In genomic region chr2:35288758-35289635, GRCm38 (mm10) we compare ENCODE assay signal across 8 mouse cellular contexts. TPM values are rescaled to one million over a fixed set of nuclear protein-coding genes. Genes with fewer than 3 reads are reported as not detected.
DNase-seq lines count a peak whose midpoint lies in the region; ATAC-seq and TF ChIP-seq lines count a peak whose summit lies in the region.

No protein-coding gene starts in this region.

- 37% methylated on average over 13 of the region's 13 CpGs for WGBS in lung, postnatal 0 days

- DNase-seq in heart, postnatal 25 days (ENCODE audit: low spot score) = peak; percentile 47
- peak; percentile 89 to 91 for DNase-seq in kidney, postnatal 4 days
- DNase-seq in lung, postnatal 0 days (ENCODE audit: low spot score) = peak; percentile 86
- DNase-seq in ovary, postnatal 36 days (ENCODE audit: low spot score) = peak; percentile 73
- DNase-seq in thymus, postnatal 14 days = peak; percentile 79

- no peak overlapping the region for H3K27ac ChIP-seq in bone marrow macrophage, adult 2 months (ENCODE audit: insufficient read depth, low read depth, low read length)
- no peak overlapping the region for H3K27ac ChIP-seq in embryonic fibroblast, embryonic 13.5 days (ENCODE audit: insufficient read depth, low read length)
- H3K27ac ChIP-seq in lung, postnatal 0 days (ENCODE audit: low read length) = no peak overlapping the region

- H3K9ac ChIP-seq in lung, postnatal 0 days (replicated peaks; ENCODE audit: low read depth) = no peak overlapping the region

- no peak overlapping the region for H3K4me3 ChIP-seq in E14TG2a.4 (replicated peaks; ENCODE audit: low read length)
- H3K4me3 ChIP-seq in bone marrow macrophage, adult 2 months (ENCODE audit: insufficient read depth, low read length) = no peak overlapping the region
- no peak overlapping the region for H3K4me3 ChIP-seq in embryonic fibroblast, embryonic 13.5 days (ENCODE audit: insufficient read depth, low read length)
- H3K4me3 ChIP-seq in lung, postnatal 0 days (ENCODE audit: low read depth, low read length) = no peak overlapping the region

- H3K27me3 ChIP-seq in E14TG2a.4 (ENCODE audit: insufficient read depth, low read length) = peaks cover 22% of the 10 kb centered on the region
- H3K27me3 ChIP-seq in lung, postnatal 0 days (replicated peaks; ENCODE audit: insufficient read depth, low read length) = no peaks in the 10 kb centered on the region

- intact Hi-C loops in heart, postnatal 25 days (cut with DNase I) = no loop called here

- no peak for TF ChIP-seq EP300 in lung, postnatal 0 days (IDR thresholded peaks at IDR 0.05)

- H3K4me1 ChIP-seq in E14TG2a.4 (replicated peaks; ENCODE audit: low read depth, low read length) = peaks cover 6% of the 10 kb centered on the region
- no peaks in the 10 kb centered on the region for H3K4me1 ChIP-seq in bone marrow macrophage, adult 2 months (ENCODE audit: control insufficient read depth, insufficient read depth, low read length)
- H3K4me1 ChIP-seq in embryonic fibroblast, embryonic 13.5 days (ENCODE audit: control insufficient read depth, insufficient read depth, low read length) = no peaks in the 10 kb centered on the region
- H3K4me1 ChIP-seq in lung, postnatal 0 days (ENCODE audit: insufficient read depth, low read depth, low read length) = peaks cover 8% of the 10 kb centered on the region

- 0 out of 2 replicates have a peak, but pooled peaks have one; percentile 7 for ATAC-seq in lung, postnatal 0 days

- H3K9me3 ChIP-seq in E14TG2a.4 (ENCODE audit: low read length) = no peaks in the 10 kb centered on the region
- H3K9me3 ChIP-seq in lung, postnatal 0 days (ENCODE audit: low read length) = no peaks in the 10 kb centered on the region

- TF ChIP-seq CTCF in E14TG2a.4 (conservative IDR thresholded peaks at IDR 0.05; ENCODE audit: low read length) = peak; percentile 59
- TF ChIP-seq CTCF in bone marrow macrophage, adult 2 months (IDR thresholded peaks at IDR 0.05; ENCODE audit: low read depth, low read length) = peak; percentile 32
- TF ChIP-seq CTCF in embryonic fibroblast, embryonic 13.5 days (IDR thresholded peaks at IDR 0.05; ENCODE audit: borderline replicate concordance, insufficient read depth, low read length) = peak; percentile 58; the same call in 1 of the 2 replicates
- peak; percentile 89 for TF ChIP-seq CTCF in lung, postnatal 0 days (IDR thresholded peaks at IDR 0.05)

- H3K36me3 ChIP-seq in E14TG2a.4 (ENCODE audit: insufficient read depth, low read length) = no peaks in the 10 kb centered on the region
- H3K36me3 ChIP-seq in lung, postnatal 0 days (ENCODE audit: insufficient read depth, low read length) = no peaks in the 10 kb centered on the region

- H3K4me2 ChIP-seq in lung, postnatal 0 days (replicated peaks; ENCODE audit: low read depth, low read length) = no peak overlapping the region

- no peak for TF ChIP-seq POLR2A in bone marrow macrophage, adult 2 months (IDR thresholded peaks at IDR 0.05; ENCODE audit: borderline replicate concordance, low read depth, low read length)
- TF ChIP-seq POLR2A in embryonic fibroblast, embryonic 13.5 days (IDR thresholded peaks at IDR 0.05; ENCODE audit: low read depth, low read length) = no peak

RNA-seq across cellular contexts. Expression of gene Gsn, which starts 32.8 kb away (rescaled TPM):
- polyA plus RNA-seq in bone marrow macrophage, adult 2 months (2012; ENCODE audit: insufficient read depth, insufficient read length, missing spikeins) = 330 and 333 TPM in 2 replicates
- polyA plus RNA-seq in embryonic fibroblast, embryonic 13.5 days (2011; ENCODE audit: insufficient read length, low read depth, missing spikeins) = 451 and 719 TPM in 2 replicates
- total RNA-seq in heart, postnatal 25 days (2021) = 100 to 1,000 TPM; 860 to 960 TPM
- polyA plus RNA-seq in lung, postnatal 0 days (2015; fragmentation: Nextera tagmentation; extraction: Ambion mirVana) = 956 and 1,007 TPM in 2 replicates

RNA-seq across cellular contexts. Expression of gene Stom, which starts 47.8 kb away (rescaled TPM):
- polyA plus RNA-seq in bone marrow macrophage, adult 2 months (2012; ENCODE audit: insufficient read depth, insufficient read length, missing spikeins) = 350 and 351 TPM in 2 replicates
- polyA plus RNA-seq in embryonic fibroblast, embryonic 13.5 days (2011; ENCODE audit: insufficient read length, low read depth, missing spikeins) = 36.2 and 45.4 TPM in 2 replicates
- 10 to 100 TPM; 64.4 to 68.1 TPM for total RNA-seq in heart, postnatal 25 days (2021)
- polyA plus RNA-seq in lung, postnatal 0 days (2015; fragmentation: Nextera tagmentation; extraction: Ambion mirVana) = 76.9 and 86.2 TPM in 2 replicates

Comparison
In these comparisons a context has a peak if more than half of its experiments do, and no peak if none do; other contexts are left out.
1. CTCF ChIP-seq: peak in every context shown above with its lines; median percentile 89 in lung, postnatal 0 days; 59 in E14TG2a.4; 58 in embryonic fibroblast, embryonic 13.5 days; 32 in bone marrow macrophage, adult 2 months.